Mouse (Mus musculus) testis, postnatal 10 days (tissue): ENCODE data around the gene Mex3d.

ENCODE experiments used
- DNase-seq: peaks from one replicate; pipeline ENCODE4 v3.0.0; 2021; ENCODE audit warnings: low spot score

The Mex3d gene

GRCm38 (mm10) chr10:80385811-80386734, 1.4 kb downstream of the Mex3d start:
- DNase-seq = no peak

- peak; percentile 62 for DNase-seq
Measured at GRCm38 (mm10) chr10:80385310-80385709, 2.1 kb downstream of the Mex3d start.

GRCm38 (mm10) chr10:80384709-80385108, 2.8 kb downstream of the Mex3d start:
- no peak for DNase-seq

- DNase-seq = no peak
Measured at GRCm38 (mm10) chr10:80384115-80384639, 3.3 kb downstream of the Mex3d start.

- DNase-seq = no peak
Measured at GRCm38 (mm10) chr10:80383431-80383830, 4.0 kb downstream of the Mex3d start.

GRCm38 (mm10) chr10:80382641-80383365, 4.7 kb downstream of the Mex3d start:
- no peak for DNase-seq

GRCm38 (mm10) chr10:80377716-80378115, 9.7 kb downstream of the Mex3d start:
- peak; percentile 86 for DNase-seq

- DNase-seq = peak; percentile 97
Measured at GRCm38 (mm10) chr10:80376160-80376559, 11.3 kb downstream of the Mex3d start.

GRCm38 (mm10) chr10:80374063-80374462, 13.4 kb downstream of the Mex3d start:
- DNase-seq = peak; percentile 83

- no peak for DNase-seq
Measured at GRCm38 (mm10) chr10:80372706-80373105, 14.8 kb downstream of the Mex3d start.

GRCm38 (mm10) chr10:80371983-80372382, 15.5 kb downstream of the Mex3d start:
- no peak for DNase-seq

- peak; percentile 69 for DNase-seq
Measured at GRCm38 (mm10) chr10:80371411-80371966, 16.0 kb downstream of the Mex3d start.

GRCm38 (mm10) chr10:80369995-80370747, 17.3 kb downstream of the Mex3d start:
- no peak for DNase-seq

- no peak for DNase-seq
Measured at GRCm38 (mm10) chr10:80368392-80368791, 19.1 kb downstream of the Mex3d start.

- DNase-seq = no peak
Measured at GRCm38 (mm10) chr10:80367954-80368353, 19.5 kb downstream of the Mex3d start.

GRCm38 (mm10) chr10:80365736-80366135, 21.7 kb downstream of the Mex3d start:
- DNase-seq = no peak

GRCm38 (mm10) chr10:80363734-80364133, 23.7 kb downstream of the Mex3d start:
- DNase-seq = no peak

- peak; percentile 70 for DNase-seq
Measured at GRCm38 (mm10) chr10:80357994-80358639, 29.3 kb downstream of the Mex3d start.

- no peak for DNase-seq
Measured at GRCm38 (mm10) chr10:80357336-80357735, 30.1 kb downstream of the Mex3d start.

GRCm38 (mm10) chr10:80356737-80357136, 30.7 kb downstream of the Mex3d start:
- DNase-seq = no peak

GRCm38 (mm10) chr10:80356001-80356682, 31.3 kb downstream of the Mex3d start, which contains the start of gene Plk5:
Gene Plk5, plus strand, starts transcription at chr10:80356459.
- DNase-seq = no peak
